Mouse (Mus musculus): Measurements from ENCODE around the gene Tmed10. TPM values are rescaled to one million over a fixed set of nuclear protein-coding genes. Genes with fewer than 3 reads are reported as not detected.

Tmed10 gene
- total and polyA plus RNA-seq, 3 experiments: 60.0 to 211 (median 70.2) TPM

DNA sequence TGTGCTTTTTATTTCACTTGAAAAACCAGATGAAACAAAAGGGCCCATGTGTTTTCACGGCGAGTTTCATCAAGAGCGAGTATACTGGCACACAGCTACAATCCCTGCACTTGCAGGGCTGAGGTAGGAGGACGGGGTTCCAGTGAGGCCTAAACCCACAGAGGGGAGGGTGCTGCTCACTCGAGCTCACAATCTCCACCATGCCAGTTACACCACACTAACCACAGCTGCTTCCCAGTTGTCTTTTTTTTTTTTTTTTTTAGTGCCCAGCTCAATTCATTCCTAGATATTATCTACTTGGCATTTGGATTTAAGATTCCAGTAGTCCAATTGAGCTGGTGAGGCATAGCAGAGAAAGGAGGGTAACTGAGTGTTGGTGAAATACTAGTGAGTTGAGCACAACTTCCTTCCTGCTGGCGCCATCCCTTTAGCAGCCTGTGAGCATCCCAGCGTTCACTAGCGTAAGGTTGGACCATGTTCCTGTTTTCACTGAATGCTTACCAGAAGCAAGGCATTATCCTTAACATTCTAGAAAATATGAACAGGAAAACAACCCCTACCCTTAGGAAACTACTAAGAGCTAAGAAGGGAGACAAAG is 2.5 kb downstream of the Tmed10 start:
- H3K4me3 ChIP-seq (replicated peaks in 1 of 3; ENCODE audit: low read depth in 2 of 3, low read length in 2 of 3, poor library complexity in 1 of 3): peak overlapping the region in 1 of 3 experiments; percentile 90
- H3K4me1 ChIP-seq (ENCODE audit: control insufficient read depth in 1 of 2, insufficient read depth in 2 of 2): peaks cover 4 to 45% of the 10 kb centered on the region in 2 experiments
- H3K9me3 ChIP-seq (replicated peaks; ENCODE audit: low read length): no peaks in the 10 kb centered on the region
- no peaks in the 10 kb centered on the region for H3K27me3 ChIP-seq (replicated peaks)
- peak; percentile 27 for DNase-seq (ENCODE audit: extremely low read depth)
- in situ Hi-C loops (cut with MboI; ENCODE audit: low pct_ligation_motif_present, low pct_unique_long_range_greater_than_20kb, low sequenced_read_pairs) (loop anchor here (10.0 kb wide), 1 partner anchor 113 kb away; no protein-coding TSS in a partner anchor), dilution Hi-C loops (cut with MboI; ENCODE audit: extremely low pct_ligation_motif_present, extremely low pct_unique_long_range_greater_than_20kb, low sequenced_read_pairs) (no loop called here)
- H3K9ac ChIP-seq (ENCODE audit: insufficient read depth, low read depth): no peak overlapping the region
- TF ChIP-seq ZNF384 (IDR thresholded peaks at IDR 0.05; ENCODE audit: low read depth, low read length) (peak; percentile 46), TBP (conservative IDR thresholded peaks at IDR 0.05; ENCODE audit: low read depth, low read length) (no peak)
- no peak overlapping the region for H3K27ac ChIP-seq (ENCODE audit: insufficient read depth, low read depth)
- H3K4me2 ChIP-seq (ENCODE audit: insufficient read depth, low read depth, poor library complexity, severe bottlenecking): peak overlapping the region; percentile 51; the same call in 1 of the 2 replicates
- H3K36me3 ChIP-seq (replicated peaks in 1 of 2; ENCODE audit: control insufficient read depth in 1 of 2, insufficient read depth in 1 of 2, low read length in 1 of 2): peaks cover 0 to 20% of the 10 kb centered on the region in 2 experiments
- peaks cover 72% of the 10 kb centered on the region for H3K79me2 ChIP-seq (replicated peaks; ENCODE audit: control insufficient read depth, extremely low read depth, insufficient read depth, poor library complexity, severe bottlenecking)

DNA sequence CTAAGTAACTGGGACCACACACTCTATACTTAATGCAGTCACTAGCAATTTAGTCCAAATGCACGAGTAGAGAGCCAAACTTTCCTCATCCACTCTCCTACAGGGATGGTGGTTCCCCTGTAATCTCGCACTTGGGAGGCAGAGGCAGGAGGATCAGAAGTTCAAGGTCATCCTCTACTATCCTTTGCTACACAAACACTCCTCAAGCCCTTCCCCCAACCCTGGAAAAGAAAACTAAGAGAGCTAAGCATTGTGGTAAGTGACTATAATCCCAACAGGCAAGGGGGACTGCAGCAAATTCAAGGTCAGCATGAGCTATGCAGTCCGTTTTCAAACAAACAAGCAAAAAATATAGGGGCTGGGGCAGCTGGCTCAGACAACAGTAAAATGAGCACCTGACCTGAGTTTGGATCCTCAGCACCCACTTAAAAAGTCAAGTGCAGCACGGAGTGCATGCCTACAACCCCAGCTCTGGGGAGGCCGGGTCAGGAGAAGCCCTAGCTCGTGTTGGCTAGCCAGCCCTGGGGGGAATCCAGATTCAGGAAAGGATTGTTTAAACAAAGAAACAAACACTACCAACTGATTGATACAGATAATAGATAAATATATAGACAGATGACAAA is 6.1 kb downstream of the Tmed10 start:
- Histone ChIP-seq H3K79me2 (replicated peaks; ENCODE audit: control insufficient read depth, extremely low read depth, insufficient read depth, poor library complexity, severe bottlenecking) (peaks cover 97% of the 10 kb centered on the region), H3K9me3 (replicated peaks; ENCODE audit: low read length) (no peaks in the 10 kb centered on the region), H3K4me3 (replicated peaks in 1 of 3; ENCODE audit: low read depth in 2 of 3, low read length in 2 of 3, poor library complexity in 1 of 3) (no peak overlapping the region), H3K4me1 (ENCODE audit: control insufficient read depth in 1 of 2, insufficient read depth in 2 of 2) (peaks cover 4 to 62% of the 10 kb centered on the region in 2 experiments), H3K36me3 (replicated peaks in 1 of 2; ENCODE audit: control insufficient read depth in 1 of 2, insufficient read depth in 1 of 2, low read length in 1 of 2) (peaks cover 0 to 41% of the 10 kb centered on the region in 2 experiments), H3K27me3 (replicated peaks) (no peaks in the 10 kb centered on the region), H3K27ac (ENCODE audit: insufficient read depth, low read depth) (no peak overlapping the region), H3K9ac (ENCODE audit: insufficient read depth, low read depth) (no peak overlapping the region), H3K4me2 (ENCODE audit: insufficient read depth, low read depth, poor library complexity, severe bottlenecking) (no peak overlapping the region)
- dilution Hi-C loops (cut with MboI; ENCODE audit: extremely low pct_ligation_motif_present, extremely low pct_unique_long_range_greater_than_20kb, low sequenced_read_pairs): no loop called here
- TF ChIP-seq CHD1 (IDR thresholded peaks at IDR 0.05; ENCODE audit: low read depth, low read length): no peak
- TF ChIP-seq ZNF384 (IDR thresholded peaks at IDR 0.05; ENCODE audit: low read depth, low read length): no peak
- TF ChIP-seq CHD2 (IDR thresholded peaks at IDR 0.05; ENCODE audit: low read length): no peak
- in situ Hi-C loops (cut with MboI; ENCODE audit: low pct_ligation_motif_present, low pct_unique_long_range_greater_than_20kb, low sequenced_read_pairs): no loop called here
- DNase-seq (ENCODE audit: extremely low read depth): no peak

DNA sequence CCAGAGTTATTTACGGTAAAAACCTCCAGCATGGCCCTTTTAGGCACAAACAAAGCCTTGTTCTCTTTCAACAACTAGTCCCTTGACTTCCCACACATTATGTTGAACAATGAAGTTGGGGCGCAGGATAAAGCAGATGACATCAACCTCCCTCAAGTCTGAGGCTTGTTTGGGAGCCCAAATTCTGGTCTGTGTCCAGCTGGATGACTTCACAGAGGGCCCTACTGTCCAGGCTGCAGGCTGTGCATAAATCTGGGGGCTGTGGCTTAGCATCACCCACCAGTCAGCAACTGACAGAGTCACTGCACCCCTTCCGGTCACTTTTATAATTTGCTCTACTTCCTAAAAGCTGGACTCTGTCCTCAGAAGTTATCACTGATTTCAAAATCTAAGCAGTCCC is 8.4 kb downstream of the Tmed10 start:
- dilution Hi-C loops (cut with MboI; ENCODE audit: extremely low pct_ligation_motif_present, extremely low pct_unique_long_range_greater_than_20kb, low sequenced_read_pairs): no loop called here
- H3K4me1 ChIP-seq (ENCODE audit: control insufficient read depth in 1 of 2, insufficient read depth in 2 of 2): peaks cover 0 to 56% of the 10 kb centered on the region in 2 experiments; a peak in 3 of 4 replicates
- H3K36me3 ChIP-seq (replicated peaks in 1 of 2; ENCODE audit: control insufficient read depth in 1 of 2, insufficient read depth in 1 of 2, low read length in 1 of 2): peaks cover 2 to 50% of the 10 kb centered on the region in 2 experiments
- no peak for DNase-seq (ENCODE audit: extremely low read depth)
- no peak overlapping the region for H3K4me3 ChIP-seq (replicated peaks in 1 of 3; ENCODE audit: low read depth in 2 of 3, low read length in 2 of 3, poor library complexity in 1 of 3)
- no peak overlapping the region for H3K9ac ChIP-seq (ENCODE audit: insufficient read depth, low read depth)
- no peak overlapping the region for H3K4me2 ChIP-seq (ENCODE audit: insufficient read depth, low read depth, poor library complexity, severe bottlenecking)
- no peak for TF ChIP-seq SMC3 (IDR thresholded peaks at IDR 0.05; ENCODE audit: low read depth, low read length)
- TF ChIP-seq TCF12 (IDR thresholded peaks at IDR 0.05; ENCODE audit: low read depth, low read length): no peak
- no peak for TF ChIP-seq ELF1 (IDR thresholded peaks at IDR 0.05; ENCODE audit: low read depth, low read length)
- no peak for TF ChIP-seq ZC3H11A (IDR thresholded peaks at IDR 0.05; ENCODE audit: low read depth, low read length)
- no peak for TF ChIP-seq BHLHE40 (IDR thresholded peaks at IDR 0.05; ENCODE audit: low read depth, low read length)
- TF ChIP-seq RCOR1 (conservative IDR thresholded peaks at IDR 0.05; ENCODE audit: low read depth, low read length): no peak
- TF ChIP-seq EP300 (IDR thresholded peaks at IDR 0.05; ENCODE audit: low read length): no peak
- TF ChIP-seq GABPA (IDR thresholded peaks at IDR 0.05; ENCODE audit: insufficient replicate concordance, low read depth, low read length): no peak
- TF ChIP-seq ZKSCAN1 (IDR thresholded peaks at IDR 0.05; ENCODE audit: borderline replicate concordance, low read depth, low read length): no peak
- TF ChIP-seq POLR2AphosphoS2 (IDR thresholded peaks at IDR 0.05; ENCODE audit: low read depth, low read length): no peak
- no peak for TF ChIP-seq ZNF384 (IDR thresholded peaks at IDR 0.05; ENCODE audit: low read depth, low read length)
- TF ChIP-seq MAZ (IDR thresholded peaks at IDR 0.05; ENCODE audit: low read depth, low read length): no peak
- TF ChIP-seq HCFC1 (IDR thresholded peaks at IDR 0.05; ENCODE audit: low read depth, low read length): no peak
- TF ChIP-seq NELFE (IDR thresholded peaks at IDR 0.05; ENCODE audit: low read depth, low read length): no peak
- no peak for TF ChIP-seq MAX (IDR thresholded peaks at IDR 0.05; ENCODE audit: low read length)
- no peak for TF ChIP-seq JUND (conservative IDR thresholded peaks at IDR 0.05; ENCODE audit: low read depth, low read length)
- TF ChIP-seq USF2 (conservative IDR thresholded peaks at IDR 0.05; ENCODE audit: low read depth, low read length): no peak
- TF ChIP-seq NRF1 (IDR thresholded peaks at IDR 0.05; ENCODE audit: low read depth, low read length): no peak
- no peak for TF ChIP-seq JUN (IDR thresholded peaks at IDR 0.05; ENCODE audit: insufficient read depth, low read depth, low read length)
- H3K79me2 ChIP-seq (replicated peaks; ENCODE audit: control insufficient read depth, extremely low read depth, insufficient read depth, poor library complexity, severe bottlenecking): peaks cover 93% of the 10 kb centered on the region
- in situ Hi-C loops (cut with MboI; ENCODE audit: low pct_ligation_motif_present, low pct_unique_long_range_greater_than_20kb, low sequenced_read_pairs): no loop called here
- no peaks in the 10 kb centered on the region for H3K9me3 ChIP-seq (replicated peaks; ENCODE audit: low read length)
- H3K27me3 ChIP-seq (replicated peaks): no peaks in the 10 kb centered on the region
- H3K27ac ChIP-seq (ENCODE audit: insufficient read depth, low read depth): no peak overlapping the region

Measured in CH12.LX (cell line).